Mouse (Mus musculus) gastrocnemius, adult 2 months (tissue): ENCODE results near the gene Socs2. TPM values are rescaled to one million over a fixed set of nuclear protein-coding genes. Genes with fewer than 3 reads are reported as not detected.

ENCODE experiments used
- DNase-seq: peaks from one replicate; pipeline ENCODE4 v3.0.0; 2022
- H3K27ac ChIP-seq: fragments of 200-600 bp; 2 replicates; pipeline ENCODE4 v1.8.1; 2022; ENCODE audit warnings: mild to moderate bottlenecking
- H3K4me3 ChIP-seq: fragments of 200-600 bp; 2 replicates; pipeline ENCODE4 v1.8.1; 2022; ENCODE audit warnings: mild to moderate bottlenecking, moderate library complexity
- CTCF ChIP-seq: fragments of 200-600 bp; IDR thresholded peaks from 2 replicates; pipeline ENCODE4 v1.8.1; 2022; ENCODE audit warnings: antibody characterized with exemption, mild to moderate bottlenecking, moderate library complexity
- intact Hi-C: fragments of 180-260 bp; cut with DNase I; formaldehyde crosslinking; loops from one replicate; pipeline ENCODE4 v1.15.1; 2025
- total RNA-seq, 2 experiments: library from RNA; stranded (reverse); gene quantifications; 2 replicates each; pipeline ENCODE4 v1.2.3; 2021

The Socs2 gene
- total RNA-seq, 2 experiments from 2014 or later = 18.0 to 26.9 TPM

DNA sequence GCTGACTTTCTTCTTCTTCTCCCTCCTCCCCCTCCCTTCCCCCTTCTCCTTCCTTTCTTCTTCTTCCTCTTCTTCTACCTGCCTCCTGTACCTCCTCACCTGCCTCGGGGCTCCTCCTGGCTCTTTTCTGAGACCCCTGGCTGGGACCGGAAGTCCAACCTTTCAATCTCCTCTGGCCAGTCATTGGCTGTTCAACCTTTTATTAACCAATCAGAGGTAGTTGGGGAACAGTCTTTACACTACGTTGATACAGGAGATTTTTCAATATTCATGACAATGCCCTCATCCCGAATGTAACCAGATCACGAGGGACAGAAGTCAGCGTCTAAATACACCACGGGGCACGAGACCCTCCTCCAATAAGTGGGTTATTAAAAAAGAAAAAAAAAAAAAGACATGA lies 32.5 kb downstream of the Socs2 start:
- intact Hi-C loops = loop anchor here (2.0 kb wide), 1 partner anchor 60 kb away; the partner anchor contains the start of gene Cradd
- no peak for DNase-seq

GRCm38 (mm10) chr10:95373340-95373739 lies 43.6 kb downstream of the Socs2 start:
- Histone ChIP-seq H3K4me3 (no peak overlapping the region), H3K27ac (no peak overlapping the region)
- DNase-seq = no peak
- intact Hi-C loops = no loop called here
- TF ChIP-seq CTCF = no peak

More for the DNA sequence above, 32.5 kb downstream of the Socs2 start:
- no peak overlapping the region for H3K27ac ChIP-seq
- no peak for TF ChIP-seq CTCF
- no peak overlapping the region for H3K4me3 ChIP-seq

- H3K4me3 ChIP-seq = no peak overlapping the region
- DNase-seq = no peak
- intact Hi-C loops = no loop called here
- no peak for TF ChIP-seq CTCF
- no peak overlapping the region for H3K27ac ChIP-seq
These were observed 45.0 kb downstream of the Socs2 start for GRCm38 (mm10) chr10:95371942-95372341.

- Histone ChIP-seq H3K4me3 (no peak overlapping the region), H3K27ac (no peak overlapping the region)
- intact Hi-C loops = no loop called here
- no peak for TF ChIP-seq CTCF
- DNase-seq = no peak
These were observed 47.8 kb downstream of the Socs2 start for GRCm38 (mm10) chr10:95369190-95369589.

- no peak overlapping the region for H3K27ac ChIP-seq
- no peak for DNase-seq
- intact Hi-C loops = no loop called here
- no peak for TF ChIP-seq CTCF
- H3K4me3 ChIP-seq = no peak overlapping the region
These were observed 48.8 kb downstream of the Socs2 start for GRCm38 (mm10) chr10:95368151-95368550.

DNA sequence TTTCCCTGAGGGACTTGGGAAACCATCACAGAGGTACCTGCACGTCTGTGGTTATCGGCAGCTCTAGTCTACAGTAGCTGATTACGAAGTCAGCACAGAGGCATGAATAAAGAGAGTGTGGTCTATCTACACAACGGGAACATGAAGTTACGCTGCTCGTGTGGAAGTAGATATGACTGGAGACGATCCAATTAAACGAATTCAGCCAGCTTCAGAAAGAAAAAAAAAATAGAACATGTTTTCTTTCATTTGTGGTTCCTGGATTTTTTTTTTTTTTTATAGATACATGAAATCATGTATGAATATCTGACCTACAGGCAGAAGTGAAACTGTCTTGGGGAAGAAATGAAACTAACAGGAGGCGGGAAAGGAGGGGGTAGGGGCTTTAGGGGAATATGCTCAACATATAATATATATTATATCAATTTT lies 49.3 kb downstream of the Socs2 start:
- intact Hi-C loops = no loop called here
- H3K27ac ChIP-seq = no peak overlapping the region
- TF ChIP-seq CTCF = no peak
- DNase-seq = no peak
- H3K4me3 ChIP-seq = no peak overlapping the region

DNA sequence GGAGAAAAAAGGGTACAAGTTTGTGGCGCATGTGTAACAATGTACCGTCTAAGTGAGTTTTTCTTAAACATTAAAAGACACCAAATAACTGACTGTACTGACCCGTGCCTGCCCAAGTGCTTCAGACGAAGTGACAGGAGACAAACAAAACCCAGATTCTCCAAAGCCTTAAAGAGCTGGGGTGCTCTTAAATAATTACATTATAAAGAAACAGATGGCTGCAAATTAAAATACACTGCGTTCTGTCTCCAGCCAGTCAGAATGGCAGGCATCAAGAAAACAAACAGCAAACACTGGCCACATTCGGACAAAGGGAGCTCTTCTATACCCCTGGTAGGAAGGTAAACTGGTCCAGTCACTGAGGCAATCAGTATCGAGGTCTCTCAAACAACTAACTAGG lies 49.7 kb downstream of the Socs2 start:
- no peak for TF ChIP-seq CTCF
- no peak overlapping the region for H3K27ac ChIP-seq
- intact Hi-C loops = no loop called here
- no peak overlapping the region for H3K4me3 ChIP-seq
- DNase-seq = no peak

GRCm38 (mm10) chr10:95362326-95362725 lies 54.7 kb downstream of the Socs2 start:
- TF ChIP-seq CTCF = no peak
- H3K4me3 ChIP-seq = no peak overlapping the region
- no peak overlapping the region for H3K27ac ChIP-seq
- intact Hi-C loops = no loop called here
- DNase-seq = peak; percentile 29

GRCm38 (mm10) chr10:95361260-95361841 lies 55.6 kb downstream of the Socs2 start:
- intact Hi-C loops = no loop called here
- DNase-seq = no peak

DNA sequence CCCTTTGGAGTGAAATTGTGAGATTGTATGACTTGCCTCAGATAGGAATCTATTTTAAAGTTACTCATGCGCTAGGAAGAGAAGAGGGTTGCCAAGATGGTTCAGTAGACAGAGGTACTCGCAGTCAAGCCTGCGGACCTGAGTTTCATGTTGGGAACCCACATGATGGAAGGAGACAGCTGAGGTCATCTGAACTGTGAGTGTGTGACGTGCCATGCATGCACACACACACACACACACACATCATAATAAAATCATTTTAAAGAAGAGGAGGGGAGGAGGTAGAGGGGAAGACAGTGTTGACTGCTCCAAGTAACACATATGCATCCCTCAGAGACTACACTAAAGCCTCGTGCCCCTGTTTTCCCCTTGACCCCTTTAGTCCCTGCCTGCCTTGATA lies 56.9 kb downstream of the Socs2 start:
- Histone ChIP-seq H3K4me3 (no peak overlapping the region), H3K27ac (no peak overlapping the region)
- intact Hi-C loops = no loop called here
- DNase-seq = no peak
- TF ChIP-seq CTCF = no peak

More at GRCm38 (mm10) chr10:95361260-95361841, 55.6 kb downstream of the Socs2 start:
- TF ChIP-seq CTCF = no peak
- Histone ChIP-seq H3K27ac (0 out of 2 replicates have a peak overlapping the region, but pooled peaks have one; percentile 12), H3K4me3 (no peak overlapping the region)

- intact Hi-C loops = no loop called here
These were observed 59.3 kb downstream of the Socs2 start for GRCm38 (mm10) chr10:95357721-95358120.

DNA sequence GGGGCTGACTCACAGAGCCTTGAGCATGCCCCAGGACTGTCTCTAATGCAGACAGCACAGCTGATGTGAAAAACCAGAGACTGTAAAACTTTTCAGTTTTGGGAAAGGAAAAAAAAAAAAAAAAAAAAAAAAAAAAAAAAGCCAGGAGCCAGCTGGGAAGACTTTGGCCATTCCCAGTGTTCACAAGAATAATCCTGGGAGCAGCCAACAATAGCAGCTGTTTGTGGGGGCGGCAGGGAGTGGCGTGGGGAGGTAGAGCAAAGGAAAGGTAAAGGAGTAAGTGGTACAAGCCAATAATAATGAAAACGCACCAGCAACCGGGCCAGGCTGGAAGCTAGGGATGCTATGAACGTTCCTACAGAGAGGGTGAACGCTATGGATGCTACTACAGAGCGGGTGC lies 60.3 kb downstream of the Socs2 start:
- DNase-seq = no peak
- Histone ChIP-seq H3K27ac (no peak overlapping the region), H3K4me3 (no peak overlapping the region)
- no peak for TF ChIP-seq CTCF
- intact Hi-C loops = no loop called here

More at GRCm38 (mm10) chr10:95357721-95358120, 59.3 kb downstream of the Socs2 start:
- H3K4me3 ChIP-seq = no peak overlapping the region
- no peak for TF ChIP-seq CTCF
- no peak overlapping the region for H3K27ac ChIP-seq
- no peak for DNase-seq

DNA sequence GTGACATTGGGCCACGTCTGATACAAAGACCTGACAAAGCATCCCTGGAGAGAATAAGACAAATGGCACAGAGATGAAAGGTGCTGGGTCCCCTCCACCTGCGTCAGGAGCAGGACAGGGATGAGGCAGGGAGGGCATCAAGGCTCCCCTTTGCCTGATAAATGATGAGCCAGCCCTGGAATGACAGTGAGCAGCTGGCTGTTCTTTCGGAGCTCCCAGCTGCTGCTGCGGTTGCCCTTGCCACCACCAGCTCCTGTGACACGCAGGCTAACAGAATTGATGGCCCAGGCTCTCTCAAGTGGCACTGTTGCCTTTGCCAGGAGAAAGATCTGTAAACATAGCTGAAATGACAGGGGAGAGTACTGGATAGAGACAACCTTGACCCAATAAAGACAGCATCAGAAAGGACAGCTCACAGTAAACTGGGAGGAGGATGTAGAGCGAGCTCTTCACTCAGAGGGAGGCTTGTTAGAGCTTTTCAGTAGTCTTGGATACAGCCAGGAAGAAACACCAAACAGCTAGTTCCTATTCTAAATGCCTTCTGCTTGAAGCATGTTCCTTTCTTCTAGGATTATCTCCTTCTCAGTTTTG lies 61.2 kb downstream of the Socs2 start:
- intact Hi-C loops = no loop called here
- TF ChIP-seq CTCF = no peak
- Histone ChIP-seq H3K27ac (no peak overlapping the region), H3K4me3 (no peak overlapping the region)
- DNase-seq = no peak

GRCm38 (mm10) chr10:95354673-95355072 lies 62.3 kb downstream of the Socs2 start:
- no peak for TF ChIP-seq CTCF
- Histone ChIP-seq H3K27ac (no peak overlapping the region), H3K4me3 (no peak overlapping the region)
- DNase-seq = no peak
- intact Hi-C loops = no loop called here
